17 mouse cellular contexts compared by ENCODE assay signal in the genomic region with DNA sequence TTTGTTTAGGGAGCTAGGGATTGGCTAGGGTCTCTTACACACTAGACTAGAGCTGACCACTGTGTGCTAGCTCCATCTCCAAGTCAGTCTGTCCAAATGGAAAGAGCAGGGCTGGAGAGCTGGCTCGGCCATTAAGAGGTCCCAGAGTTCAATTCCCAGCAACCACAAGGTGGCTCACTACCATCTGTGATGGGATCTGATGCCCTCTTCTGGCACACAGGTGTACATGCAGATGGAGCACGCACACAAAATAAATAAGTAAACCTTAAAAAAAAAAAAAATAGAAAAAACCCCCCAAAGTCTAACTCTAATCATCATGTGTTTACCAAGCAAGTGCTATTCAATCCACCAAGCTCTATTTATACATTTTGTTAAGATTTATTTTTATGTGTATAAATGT. TPM values are rescaled to one million over a fixed set of nuclear protein-coding genes. Genes with fewer than 3 reads are reported as not detected.
A peak's percentile ranks its signal among the peaks of the same experiment; 100 is the strongest.
DNase-seq lines count a peak whose midpoint lies in the region; ATAC-seq and TF ChIP-seq lines count a peak whose summit lies in the region.
"Had no signal": no experiment of that assay in that cellular context is flagged by ENCODE, and none has a peak within 500 bp of the region (broad histone marks: within the 10 kb centered on the region; RNA-seq: fewer than 3 reads in every experiment).

No protein-coding gene starts in this region.

- no peaks in the 10 kb centered on the region for H3K27me3 ChIP-seq in CH12.LX (replicated peaks)
- H3K27me3 ChIP-seq: forebrain, embryonic 12.5 days; intestine, embryonic 15.5 days; midbrain, embryonic 15.5 days; stomach, embryonic 15.5 days had no signal

- peaks cover 0 to 4% of the 10 kb centered on the region in 2 experiments; a peak in 2 of 4 replicates for H3K4me1 ChIP-seq in CH12.LX (ENCODE audit: control insufficient read depth in 1 of 2, insufficient read depth in 2 of 2)
- no peaks in the 10 kb centered on the region for H3K4me1 ChIP-seq in embryonic fibroblast, embryonic 13.5 days (ENCODE audit: control insufficient read depth, insufficient read depth, low read length)
- H3K4me1 ChIP-seq: embryonic facial prominence, embryonic 10.5 days; forebrain, embryonic 12.5 days; intestine, embryonic 15.5 days; midbrain, embryonic 15.5 days had no signal

- TF ChIP-seq RAD21 in CH12.LX (IDR thresholded peaks at IDR 0.05; ENCODE audit: low read depth, low read length), result no peak; the same call in none of the 2 replicates

- H3K9me3 ChIP-seq in CH12.LX (replicated peaks; ENCODE audit: low read length), result no peaks in the 10 kb centered on the region
- H3K9me3 ChIP-seq: embryonic facial prominence, embryonic 10.5 days; forebrain, embryonic 12.5 days; intestine, embryonic 15.5 days; midbrain, embryonic 15.5 days; stomach, embryonic 15.5 days had no signal

- TF ChIP-seq EP300 in CH12.LX (IDR thresholded peaks at IDR 0.05; ENCODE audit: low read length), result no peak

- dilution Hi-C loops in CH12.LX (cut with MboI; ENCODE audit: extremely low pct_ligation_motif_present, extremely low pct_unique_long_range_greater_than_20kb, low sequenced_read_pairs), result no loop called here

- in situ Hi-C loops in CH12.LX (cut with MboI; ENCODE audit: low pct_ligation_motif_present, low pct_unique_long_range_greater_than_20kb, low sequenced_read_pairs), result no loop called here

- H3K9ac ChIP-seq in CH12.LX (ENCODE audit: insufficient read depth, low read depth), result no peak overlapping the region
- H3K9ac ChIP-seq: forebrain, embryonic 12.5 days; intestine, embryonic 15.5 days; midbrain, embryonic 15.5 days; stomach, embryonic 15.5 days had no signal

- no peak for TF ChIP-seq POLR2A in CH12.LX (IDR thresholded peaks at IDR 0.05; ENCODE audit: low read depth, low read length)
- no peak for TF ChIP-seq POLR2A in embryonic fibroblast, embryonic 13.5 days (IDR thresholded peaks at IDR 0.05; ENCODE audit: low read depth, low read length)

- ATAC-seq in granulocyte monocyte progenitor cell, adult 5-6 weeks (replicated peaks; ENCODE audit: poor library complexity, severe bottlenecking), result no peak
- ATAC-seq: intestine, embryonic 15.5 days; midbrain, embryonic 15.5 days had no signal

- no peaks in the 10 kb centered on the region for H3K79me2 ChIP-seq in CH12.LX (replicated peaks; ENCODE audit: control insufficient read depth, extremely low read depth, insufficient read depth, poor library complexity, severe bottlenecking)

- no peak overlapping the region for H3K4me3 ChIP-seq in layer of hippocampus, adult 2 months
- no peak overlapping the region for H3K4me3 ChIP-seq in CH12.LX (replicated peaks in 1 of 3; ENCODE audit: low read depth in 2 of 3, low read length in 2 of 3, poor library complexity in 1 of 3)
- H3K4me3 ChIP-seq in embryonic fibroblast, embryonic 13.5 days (ENCODE audit: insufficient read depth, low read length), result no peak overlapping the region
- H3K4me3 ChIP-seq: embryonic facial prominence, embryonic 10.5 days; forebrain, embryonic 12.5 days; intestine, embryonic 15.5 days; midbrain, embryonic 15.5 days; stomach, embryonic 15.5 days had no signal

- H3K36me3 ChIP-seq in CH12.LX (replicated peaks in 1 of 2; ENCODE audit: control insufficient read depth in 1 of 2, insufficient read depth in 1 of 2, low read length in 1 of 2), result peaks cover 0 to 3% of the 10 kb centered on the region in 2 experiments
- H3K36me3 ChIP-seq: intestine, embryonic 15.5 days; stomach, embryonic 15.5 days had no signal

- no peak overlapping the region for H3K27ac ChIP-seq in layer of hippocampus, adult 2 months
- no peak overlapping the region for H3K27ac ChIP-seq in CH12.LX (ENCODE audit: insufficient read depth, low read depth)
- H3K27ac ChIP-seq in embryonic fibroblast, embryonic 13.5 days (ENCODE audit: insufficient read depth, low read length), result no peak overlapping the region
- H3K27ac ChIP-seq: embryonic facial prominence, embryonic 10.5 days; forebrain, embryonic 12.5 days; intestine, embryonic 15.5 days; midbrain, embryonic 15.5 days; stomach, embryonic 15.5 days had no signal

- no peak overlapping the region for H3K4me2 ChIP-seq in CH12.LX (ENCODE audit: insufficient read depth, low read depth, poor library complexity, severe bottlenecking)
- H3K4me2 ChIP-seq: forebrain, embryonic 12.5 days; intestine, embryonic 15.5 days; midbrain, embryonic 15.5 days; stomach, embryonic 15.5 days had no signal

- peak; percentile 53 for TF ChIP-seq CTCF in layer of hippocampus, adult 2 months (conservative IDR thresholded peaks at IDR 0.05)
- peak in 1 of 2 experiments; percentile 88; a peak in 2 of 4 replicates for TF ChIP-seq CTCF in CH12.LX (conservative IDR thresholded peaks at IDR 0.05 in 1 of 2, IDR thresholded peaks at IDR 0.05 in 1 of 2; ENCODE audit: low read depth in 2 of 2, low read length in 2 of 2)
- TF ChIP-seq CTCF in embryonic fibroblast, embryonic 13.5 days (IDR thresholded peaks at IDR 0.05; ENCODE audit: borderline replicate concordance, insufficient read depth, low read length), result peak; percentile 26; the same call in 1 of the 2 replicates

- DNase-seq in layer of hippocampus, adult 2 months (ENCODE audit: low spot score in 2 of 2), result no peak
- no peak for DNase-seq in layer of hippocampus, postnatal 14 days (ENCODE audit: low spot score in 2 of 2)
- peak; percentile 70 for DNase-seq in 416B (ENCODE audit: low read depth)
- no peak for DNase-seq in CH12.LX (ENCODE audit: extremely low read depth)
- no peak for DNase-seq in ovary, adult 18-20 months (ENCODE audit: low spot score)
- DNase-seq: adrenal gland, postnatal 36 days; cerebellum, adult 18-20 months; gastrocnemius, postnatal 25 days; left cerebral cortex, postnatal 4 days; lung, postnatal 14 days had no signal

TF ChIP-seq in CH12.LX, 34 proteins besides CTCF, POLR2A, EP300 and RAD21:
- TF ChIP-seq SMC3 (IDR thresholded peaks at IDR 0.05; ENCODE audit: low read depth, low read length) (peak; percentile 49), ETS1 (conservative IDR thresholded peaks at IDR 0.05; ENCODE audit: low read depth, low read length) (no peak), ZNF384 (IDR thresholded peaks at IDR 0.05; ENCODE audit: low read depth, low read length) (peak; percentile 36), HCFC1 (IDR thresholded peaks at IDR 0.05; ENCODE audit: low read depth, low read length) (no peak)

RNA-seq across cellular contexts. Expression of gene Chst5, which starts 9.4 kb away (rescaled TPM):
- under 1 TPM; 0.44 to 0.79 TPM for total RNA-seq in layer of hippocampus, adult 2 months (2021)
- total RNA-seq in layer of hippocampus, postnatal 14 days (2021), result under 1 TPM; 0.44 to 0.95 TPM
- total RNA-seq in CH12.LX (2012; rRNA removed) (not detected in 2 replicates), CH12.LX (2014; rRNA removed) (not detected in 2 replicates)
- polyA plus RNA-seq in CH12.LX (2012; ENCODE audit: insufficient read length, low read depth), result not detected in 2 replicates
- polyA plus RNA-seq in embryonic fibroblast, embryonic 13.5 days (2011; ENCODE audit: insufficient read length, low read depth, missing spikeins), result 0.79 and 1.9 TPM in 2 replicates
- not detected in 2 replicates for total RNA-seq in granulocyte monocyte progenitor cell, adult 5-6 weeks (2014; fragmentation: Nextera tagmentation)
- not detected in 2 replicates for total RNA-seq in granulocyte monocyte progenitor cell, adult 5-6 weeks (2017)
- total RNA-seq: adrenal gland, postnatal 36 days had no signal

RNA-seq across cellular contexts. Expression of gene Tmem231, which starts 14.0 kb away (rescaled TPM):
- total RNA-seq in layer of hippocampus, adult 2 months (2021), result 10 to 100 TPM; 11.7 to 13.9 TPM
- total RNA-seq in layer of hippocampus, postnatal 14 days (2021), result 1 to 10 TPM; 9.6 to 9.9 TPM
- 2.1 and 3.6 TPM in 2 replicates for total RNA-seq in CH12.LX (2012; rRNA removed)
- 3.1 and 3.5 TPM in 2 replicates for total RNA-seq in CH12.LX (2014; rRNA removed)
- 3.7 and 4.3 TPM in 2 replicates for polyA plus RNA-seq in CH12.LX (2012; ENCODE audit: insufficient read length, low read depth)
- 11.4 and 12.2 TPM in 2 replicates for polyA plus RNA-seq in embryonic fibroblast, embryonic 13.5 days (2011; ENCODE audit: insufficient read length, low read depth, missing spikeins)
- not detected in 2 replicates for total RNA-seq in granulocyte monocyte progenitor cell, adult 5-6 weeks (2014; fragmentation: Nextera tagmentation)
- total RNA-seq in granulocyte monocyte progenitor cell, adult 5-6 weeks (2017), result not detected in 2 replicates

RNA-seq across cellular contexts. Expression of gene Gabarapl2, which starts 20.8 kb away (rescaled TPM):
- total RNA-seq in layer of hippocampus, adult 2 months (2021), result 100 to 1,000 TPM; 208 to 225 TPM
- 100 to 1,000 TPM; 219 to 221 TPM for total RNA-seq in layer of hippocampus, postnatal 14 days (2021)
- total RNA-seq in CH12.LX (2012; rRNA removed) (29.8 and 30.6 TPM in 2 replicates), CH12.LX (2014; rRNA removed) (49.4 and 61.0 TPM in 2 replicates)
- 39.3 and 42.1 TPM in 2 replicates for polyA plus RNA-seq in CH12.LX (2012; ENCODE audit: insufficient read length, low read depth)
- 51.0 and 61.1 TPM in 2 replicates for polyA plus RNA-seq in embryonic fibroblast, embryonic 13.5 days (2011; ENCODE audit: insufficient read length, low read depth, missing spikeins)
- total RNA-seq in granulocyte monocyte progenitor cell, adult 5-6 weeks (2014; fragmentation: Nextera tagmentation), result 54.4 and 78.4 TPM in 2 replicates
- 23.3 and 26.8 TPM in 2 replicates for total RNA-seq in granulocyte monocyte progenitor cell, adult 5-6 weeks (2017)

RNA-seq across cellular contexts. Expression of gene Tmem170, which starts 43.1 kb away (rescaled TPM):
- total RNA-seq in layer of hippocampus, adult 2 months (2021), result 1 to 10 TPM; 3.9 to 4.5 TPM
- 1 to 10 TPM; 3.5 to 4.4 TPM for total RNA-seq in layer of hippocampus, postnatal 14 days (2021)
- total RNA-seq in CH12.LX (2012; rRNA removed), result 2.2 and 2.4 TPM in 2 replicates
- total RNA-seq in CH12.LX (2014; rRNA removed), result 2.1 and 2.5 TPM in 2 replicates
- 1.2 and 1.6 TPM in 2 replicates for polyA plus RNA-seq in CH12.LX (2012; ENCODE audit: insufficient read length, low read depth)
- polyA plus RNA-seq in embryonic fibroblast, embryonic 13.5 days (2011; ENCODE audit: insufficient read length, low read depth, missing spikeins), result 2.6 and 3.2 TPM in 2 replicates
- total RNA-seq in granulocyte monocyte progenitor cell, adult 5-6 weeks (2014; fragmentation: Nextera tagmentation), result 0.62 and 2.0 TPM in 2 replicates
- 0.05 and 0.73 TPM in 2 replicates for total RNA-seq in granulocyte monocyte progenitor cell, adult 5-6 weeks (2017)
